Mouse (Mus musculus) kidney, adult 2 months (tissue): Measurements from ENCODE around the gene Nr1h4.

Experiments used
- CTCF ChIP-seq: fragments of 200-500 bp; conservative IDR thresholded peaks from 2 replicates; pipeline ENCODE4 v1.5.1; 2011; ENCODE audit warnings: low read depth, mild to moderate bottlenecking, control low read depth, low read length, moderate library complexity, mixed read lengths; ENCODE audit not compliant: insufficient read depth, insufficient read length
- POLR2A ChIP-seq: fragments of 200-500 bp; IDR thresholded peaks from one replicate; pipeline ENCODE4 v1.6.1; 2011; ENCODE audit warnings: low read depth, low read length, control low read depth

DNA sequence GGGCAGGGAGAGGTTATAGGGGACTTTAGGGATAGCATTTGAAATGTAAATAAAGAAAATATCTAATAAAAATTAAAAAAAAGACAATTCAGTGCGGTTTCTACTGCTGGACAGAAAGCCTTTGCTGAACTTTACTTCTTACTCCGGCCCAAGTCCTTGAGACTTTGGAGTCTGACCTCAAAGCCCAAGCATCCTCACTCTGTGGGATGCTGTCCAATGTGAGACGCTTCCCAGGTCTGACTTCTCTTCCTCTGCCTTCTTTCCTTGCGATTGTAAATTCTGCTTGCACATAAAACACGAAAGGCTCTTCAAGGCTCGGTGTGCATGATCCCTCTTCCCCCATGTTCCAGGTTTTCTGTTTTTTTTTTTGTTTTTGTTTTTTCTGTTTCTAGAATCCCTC lies 31.5 kb downstream of the Nr1h4 start:
- TF ChIP-seq CTCF (no peak), POLR2A (no peak)
